Mouse (Mus musculus): Measurements from ENCODE around the gene Olfr558.

GRCm38 (mm10) chr7:102737705-102738104 is 35.7 kb downstream of the Olfr558 start:
- TF ChIP-seq CTCF (IDR thresholded peaks at IDR 0.05; ENCODE audit: control insufficient read depth, insufficient read depth, insufficient read length) (no peak), USF1 (IDR thresholded peaks at IDR 0.05; ENCODE audit: low read depth) (no peak), MYOD1 (IDR thresholded peaks at IDR 0.05; ENCODE audit: control insufficient read depth, insufficient read length, low read depth) (no peak), CEBPB (IDR thresholded peaks at IDR 0.05; ENCODE audit: low read depth) (no peak)
